Mouse (Mus musculus) stomach, postnatal 0 days (tissue): ENCODE data around the gene Map2k7. TPM values are rescaled to one million over a fixed set of nuclear protein-coding genes. Genes with fewer than 3 reads are reported as not detected.

Experiments
- ATAC-seq: fragments of 200-750 bp; cut with Nextera tagmentation; 2 replicates; pipeline ENCODE4 v1.8.0; 2017; ENCODE audit not compliant: low FRiP score, low TSS enrichment
- DNase-seq: peaks from one replicate; pipeline ENCODE4 v3.0.0-alpha.2; 2016; ENCODE audit warnings: low spot score
- H3K27ac ChIP-seq: fragments of 300-500 bp; sonication (generic); replicated peaks from 2 replicates; pipeline ENCODE4 v1.5.1; 2014; ENCODE audit warnings: mild to moderate bottlenecking, control low read depth
- H3K27me3 ChIP-seq: fragments of 300-500 bp; sonication (generic); 2 replicates; pipeline ENCODE4 v1.6.1; 2014; ENCODE audit warnings: low read length; ENCODE audit not compliant: control insufficient read depth, insufficient read depth
- H3K36me3 ChIP-seq: fragments of 300-500 bp; sonication (generic); 2 replicates; pipeline ENCODE4 v1.6.1; 2014; ENCODE audit warnings: low read length, mixed read lengths; ENCODE audit not compliant: control insufficient read depth, insufficient read depth
- H3K4me1 ChIP-seq: fragments of 300-500 bp; sonication (generic); replicated peaks from 2 replicates; pipeline ENCODE4 v1.6.1; 2014; ENCODE audit warnings: antibody characterized with exemption; ENCODE audit not compliant: control insufficient read depth, insufficient read depth
- H3K4me2 ChIP-seq: fragments of 300-500 bp; sonication (generic); replicated peaks from 2 replicates; pipeline ENCODE4 v1.6.1; 2014; ENCODE audit warnings: low read depth, mild to moderate bottlenecking, control low read depth, moderate library complexity
- H3K4me3 ChIP-seq: fragments of 300-500 bp; sonication (generic); 2 replicates; pipeline ENCODE4 v1.5.1; 2014; ENCODE audit warnings: low read depth, low read length, control low read depth
- H3K9ac ChIP-seq: fragments of 300-500 bp; sonication (generic); 2 replicates; pipeline ENCODE4 v1.6.1; 2014; ENCODE audit warnings: mild to moderate bottlenecking, low read length, control low read depth, mixed read lengths
- H3K9me3 ChIP-seq: fragments of 300-500 bp; sonication (generic); 2 replicates; pipeline ENCODE4 v1.6.1; 2016; ENCODE audit warnings: low read length; ENCODE audit not compliant: control insufficient read depth
- CTCF ChIP-seq: IDR thresholded peaks from 2 replicates; pipeline ENCODE4 v1.5.1; 2016; ENCODE audit warnings: antibody characterized with exemption, low read depth, mild to moderate bottlenecking, moderate library complexity
- EP300 ChIP-seq: optimal IDR thresholded peaks from 2 replicates; pipeline ENCODE3; 2016; ENCODE audit warnings: antibody characterized with exemption
- WGBS: fragments of 180-500 bp; shearing (Covaris S2); extraction: QIAGEN DNeasy Blood & Tissue Kit; methylation state at CpG from one replicate; pipeline ENCODE4 v1.1.7; 2014; 5-methylcytosine and 5-hydroxymethylcytosine counted together
- polyA plus RNA-seq: library from polyadenylated mRNA; unstranded; fragments of >200 nt; fragmentation: Nextera tagmentation; extraction: Ambion mirVana; gene quantifications from 2 replicates; pipeline ENCODE4 v1.2.1, GENCODE M21; 2015

Gene Map2k7
- polyA plus RNA-seq, 1 experiment from 2014 or later = 15.7 TPM

GRCm38 (mm10) chr8:4230612-4231351 is 7.8 kb upstream of the Map2k7 start:
- no peak for TF ChIP-seq EP300
- 0 out of 2 replicates have a peak, but pooled peaks have one; percentile 4 for TF ChIP-seq CTCF
- no peaks in the 10 kb centered on the region for H3K9me3 ChIP-seq
- 51% methylated on average over 10 of the region's 10 CpGs for WGBS

GRCm38 (mm10) chr8:4237814-4238433 is 616 bp upstream of the Map2k7 start:
- H3K4me3 ChIP-seq = peak overlapping the region; percentile 79
- no peaks in the 10 kb centered on the region; the same call in 1 of the 2 replicates for H3K27me3 ChIP-seq
- peak overlapping the region; percentile 96 for H3K4me2 ChIP-seq
- no peak for TF ChIP-seq CTCF
- TF ChIP-seq EP300 = no peak
- ATAC-seq (no peak; the same call in 1 of the 2 replicates), DNase-seq (no peak)
- peaks cover 6% of the 10 kb centered on the region; the same call in 1 of the 2 replicates for H3K36me3 ChIP-seq
- 13% methylated on average over 15 of the region's 15 CpGs for WGBS
- H3K4me1 ChIP-seq = peaks cover 4% of the 10 kb centered on the region; the same call in 1 of the 2 replicates
- no peaks in the 10 kb centered on the region for H3K9me3 ChIP-seq
- peak overlapping the region; percentile 69 for H3K9ac ChIP-seq
- H3K27ac ChIP-seq = peak overlapping the region; percentile 98

More at GRCm38 (mm10) chr8:4230612-4231351, 7.8 kb upstream of the Map2k7 start:
- peak; percentile 91 for ATAC-seq
- H3K36me3 ChIP-seq = no peaks in the 10 kb centered on the region
- no peaks in the 10 kb centered on the region for H3K4me1 ChIP-seq
- no peaks in the 10 kb centered on the region for H3K27me3 ChIP-seq
- peak overlapping the region; percentile 23; the same call in 1 of the 2 replicates for H3K9ac ChIP-seq
- peak overlapping the region; percentile 83 for H3K27ac ChIP-seq
- H3K4me3 ChIP-seq = no peak overlapping the region
- peak; percentile 80 for DNase-seq
- peak overlapping the region; percentile 17; the same call in 1 of the 2 replicates for H3K4me2 ChIP-seq

- Histone ChIP-seq H3K36me3 (peaks cover 15% of the 10 kb centered on the region), H3K27me3 (no peaks in the 10 kb centered on the region; the same call in 1 of the 2 replicates), H3K27ac (peak overlapping the region; percentile 98), H3K4me3 (peak overlapping the region; percentile 79), H3K9ac (peak overlapping the region; percentile 83), H3K9me3 (no peaks in the 10 kb centered on the region), H3K4me1 (peaks cover 4% of the 10 kb centered on the region; the same call in 1 of the 2 replicates), H3K4me2 (peak overlapping the region; percentile 96)
- peak; percentile 64 for ATAC-seq
- WGBS = 10% methylated on average over 19 of the region's 19 CpGs
- no peak for DNase-seq
- no peak for TF ChIP-seq EP300
- TF ChIP-seq CTCF = no peak
Measured at GRCm38 (mm10) chr8:4239193-4239890, 802 bp downstream of the Map2k7 start.

GRCm38 (mm10) chr8:4245061-4245460 is 6.5 kb downstream of the Map2k7 start:
- no peak overlapping the region for H3K9ac ChIP-seq
- H3K27ac ChIP-seq = no peak overlapping the region
- H3K9me3 ChIP-seq = no peaks in the 10 kb centered on the region
- H3K4me1 ChIP-seq = peaks cover 2% of the 10 kb centered on the region; the same call in 1 of the 2 replicates
- no peaks in the 10 kb centered on the region for H3K27me3 ChIP-seq
- no peak overlapping the region for H3K4me2 ChIP-seq
- TF ChIP-seq CTCF = no peak
- no peak for TF ChIP-seq EP300
- ATAC-seq (no peak), DNase-seq (no peak)
- peaks cover 33% of the 10 kb centered on the region for H3K36me3 ChIP-seq
- WGBS = 96% methylated on average over 5 of the region's 5 CpGs
- H3K4me3 ChIP-seq = no peak overlapping the region

GRCm38 (mm10) chr8:4245737-4246136 is 7.2 kb downstream of the Map2k7 start:
- Histone ChIP-seq H3K4me1 (no peaks in the 10 kb centered on the region; the same call in 1 of the 2 replicates), H3K4me3 (no peak overlapping the region), H3K36me3 (peaks cover 33% of the 10 kb centered on the region), H3K27ac (no peak overlapping the region), H3K9me3 (no peaks in the 10 kb centered on the region), H3K9ac (no peak overlapping the region), H3K27me3 (no peaks in the 10 kb centered on the region), H3K4me2 (no peak overlapping the region)
- TF ChIP-seq EP300 = no peak
- TF ChIP-seq CTCF = no peak
- DNase-seq (no peak), ATAC-seq (no peak)
- WGBS = 89% methylated on average over 9 of the region's 13 CpGs
